Mouse (Mus musculus) fat pad, adult 2 months (tissue): Measurements from ENCODE around the gene Ppp1r15a.
"Not testable (repeated sequence)": the region's sequence is repeated elsewhere in the genome, so short reads cannot be mapped to it uniquely, and the experiment has no call there.

Experiments
- DNase-seq: peaks from one replicate; pipeline ENCODE4 v3.0.0-alpha.2; 2011; ENCODE audit warnings: low read depth, low spot score; ENCODE audit errors: extremely low read depth

The Ppp1r15a gene

GRCm38 (mm10) chr7:45486761-45487415 is 39.2 kb downstream of the Ppp1r15a start, which contains the start of gene Gm45808:
Gene Gm45808 (minus strand): TSS chr7:45486811.
- no peak for DNase-seq

DNA sequence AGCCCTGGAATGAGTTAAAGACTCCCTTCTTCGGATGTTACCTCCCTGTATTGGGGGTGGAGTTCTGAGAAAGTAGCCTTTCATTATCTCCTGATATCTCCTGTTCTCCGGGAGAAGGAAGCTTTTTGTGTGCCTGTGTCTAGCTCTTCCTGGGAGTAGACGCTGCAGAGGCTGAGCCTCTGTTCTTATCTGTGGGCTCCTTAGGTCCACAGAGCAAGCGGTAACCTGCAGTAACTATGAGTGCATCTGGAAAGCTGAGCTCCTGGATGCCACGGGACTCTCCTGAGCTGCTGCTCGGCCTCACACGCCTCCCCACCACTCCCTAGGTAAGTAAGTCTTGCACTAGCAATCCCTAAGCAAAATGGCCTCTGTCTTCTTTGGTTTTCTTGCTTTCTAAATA is 39.9 kb downstream of the Ppp1r15a start:
- DNase-seq: no peak

DNA sequence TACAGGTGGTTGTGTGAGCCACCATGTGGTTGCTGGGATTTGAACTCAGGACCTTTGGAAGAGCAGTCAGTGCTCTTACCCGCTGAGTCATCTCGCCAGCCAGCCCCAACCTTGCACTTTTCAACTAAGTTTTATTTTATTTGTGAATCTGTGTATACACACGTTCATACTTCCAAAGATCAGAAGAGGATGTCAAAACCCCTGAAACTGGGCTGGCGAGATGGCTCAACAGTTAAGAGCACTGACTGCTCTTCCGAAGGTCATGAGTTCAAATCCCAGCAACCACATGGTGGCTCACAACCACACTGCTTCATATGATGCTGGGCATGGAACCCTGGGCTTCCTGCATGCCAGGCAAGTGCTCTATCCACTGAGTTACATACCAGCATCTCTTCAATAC is 41.1 kb downstream of the Ppp1r15a start:
- DNase-seq: not testable (repeated sequence)

- DNase-seq: no peak
Observed at GRCm38 (mm10) chr7:45482166-45482565, 43.9 kb downstream of the Ppp1r15a start.

DNA sequence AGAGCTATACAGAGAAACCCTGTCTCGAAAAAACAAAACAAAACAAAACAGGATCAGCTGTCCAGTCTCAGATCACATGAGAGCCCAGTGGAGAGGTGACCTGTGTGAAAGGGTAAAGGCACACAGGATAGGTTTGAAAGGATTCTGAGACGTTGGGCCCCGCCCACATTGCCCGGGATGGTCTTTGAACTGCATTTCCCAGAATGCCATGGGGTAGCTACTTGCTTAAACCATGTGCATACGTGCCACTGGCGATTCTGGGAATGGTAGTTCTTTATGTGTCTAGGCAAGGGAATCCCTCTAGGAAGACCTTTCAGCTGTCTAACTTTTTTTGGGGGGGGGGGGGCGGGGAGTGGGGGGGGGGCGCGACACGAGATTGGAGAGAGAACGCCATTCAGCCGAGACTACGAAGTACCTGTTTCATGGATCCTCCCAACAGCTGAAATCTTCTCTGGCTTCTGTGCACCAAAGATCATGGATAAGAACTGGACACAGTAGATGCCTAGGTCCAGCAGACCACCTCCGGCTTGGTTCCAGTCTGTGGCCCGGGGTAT is 44.6 kb downstream of the Ppp1r15a start, which contains the start of gene Tulp2:
Gene Tulp2, plus strand, starts transcription at position 504 of the 554 bp plus-strand sequence.
- no peak for DNase-seq

DNA sequence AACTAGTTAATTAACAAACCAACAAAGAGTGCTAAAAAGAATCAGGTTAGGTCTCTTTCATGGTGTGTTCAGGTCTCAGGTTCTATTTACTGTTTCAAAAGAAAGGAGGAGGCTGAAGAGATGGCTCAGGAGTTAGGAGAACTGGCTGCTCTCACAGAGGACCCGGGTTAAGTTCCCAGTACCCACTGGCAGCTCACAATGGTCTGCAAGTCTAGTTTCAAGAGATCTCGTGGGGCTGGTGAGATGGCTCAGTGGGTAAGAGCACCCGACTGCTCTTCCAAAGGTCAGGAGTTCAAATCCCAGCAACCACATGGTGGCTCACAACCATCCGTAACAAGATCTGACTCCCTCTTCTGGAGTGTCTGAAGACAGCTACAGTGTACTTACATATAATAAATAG is 45.8 kb downstream of the Ppp1r15a start:
- DNase-seq: not testable (repeated sequence)

- no peak for DNase-seq
Observed at GRCm38 (mm10) chr7:45478774-45479173, 47.3 kb downstream of the Ppp1r15a start.

DNA sequence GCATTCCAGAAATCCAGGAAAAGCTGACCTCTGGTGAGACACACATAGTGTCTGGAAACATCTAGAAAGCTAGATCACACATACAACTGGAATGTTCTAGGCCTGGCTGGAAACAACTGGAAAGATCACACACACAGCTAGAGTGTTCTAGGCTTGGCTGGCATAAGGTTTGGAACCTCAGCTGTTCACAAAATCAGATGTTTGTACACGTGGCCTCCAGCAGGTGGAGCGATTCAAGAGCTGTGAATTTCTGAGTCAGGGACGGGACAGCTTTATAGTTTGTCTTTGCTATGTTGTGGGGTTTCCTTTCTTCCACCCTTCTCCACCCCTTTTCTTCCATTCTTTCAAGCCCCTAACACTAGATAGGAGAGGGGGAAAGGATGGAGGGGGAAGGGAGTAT is 49.1 kb downstream of the Ppp1r15a start:
- no peak for DNase-seq

- DNase-seq: no peak
Observed at GRCm38 (mm10) chr7:45476453-45476852, 49.6 kb downstream of the Ppp1r15a start.

DNA sequence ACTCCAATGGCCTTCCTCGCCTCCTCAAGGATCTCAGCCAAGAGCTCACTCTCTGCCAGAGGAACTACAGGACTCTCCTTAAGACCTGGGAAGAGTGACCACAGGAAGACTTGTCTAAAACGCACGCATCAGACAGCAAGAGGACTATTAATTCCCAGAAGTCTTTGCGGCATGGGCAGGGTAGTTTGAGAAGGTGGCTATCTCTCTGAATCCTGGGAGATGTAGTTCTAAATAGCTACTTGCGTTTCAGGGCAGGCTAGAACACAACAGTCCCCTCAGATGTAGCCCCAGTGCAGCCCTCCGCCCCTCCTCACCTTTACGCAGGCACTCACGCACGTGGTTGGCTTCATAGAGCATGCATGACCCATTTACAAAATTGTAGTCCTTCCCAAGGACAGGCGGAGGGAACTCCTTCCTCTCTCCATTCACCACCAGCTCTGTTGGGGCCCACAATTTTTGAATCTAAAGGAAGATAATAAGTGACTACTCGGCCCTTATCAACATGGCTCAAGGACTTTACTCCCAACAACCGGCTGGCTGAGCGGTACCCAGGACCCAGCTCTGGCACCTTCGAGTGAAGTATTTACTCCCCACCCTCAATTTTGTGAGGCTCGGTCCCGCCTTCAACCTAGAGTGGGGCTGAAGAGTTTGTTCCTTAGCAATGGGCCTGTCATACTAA is 50.6 kb downstream of the Ppp1r15a start:
- no peak for DNase-seq
